Mouse (Mus musculus): ENCODE data around the gene Nup188.

Gene Nup188

DNA sequence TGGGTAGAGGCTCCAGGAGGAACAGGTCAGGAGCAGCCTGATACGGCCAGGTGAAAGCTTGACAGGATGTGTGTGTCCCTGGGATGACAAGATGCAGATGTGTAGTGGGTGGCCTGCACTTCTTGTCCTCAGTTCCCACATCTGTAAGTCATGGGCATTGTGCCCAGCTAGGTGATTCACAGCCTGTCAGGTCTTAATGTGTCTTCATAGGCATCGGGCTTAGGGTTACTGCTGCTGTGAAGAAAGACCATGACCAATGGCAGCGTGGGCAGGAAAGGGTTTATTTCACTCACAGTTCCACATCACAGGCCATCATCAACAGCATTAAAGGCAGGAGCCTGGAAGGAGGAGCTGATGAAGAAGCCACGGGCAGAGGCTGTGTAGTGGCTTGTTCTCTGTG is 99.4 kb downstream of the Nup188 start:
- no peak for DNase-seq (ENCODE audit: low spot score in 2 of 2)

DNA sequence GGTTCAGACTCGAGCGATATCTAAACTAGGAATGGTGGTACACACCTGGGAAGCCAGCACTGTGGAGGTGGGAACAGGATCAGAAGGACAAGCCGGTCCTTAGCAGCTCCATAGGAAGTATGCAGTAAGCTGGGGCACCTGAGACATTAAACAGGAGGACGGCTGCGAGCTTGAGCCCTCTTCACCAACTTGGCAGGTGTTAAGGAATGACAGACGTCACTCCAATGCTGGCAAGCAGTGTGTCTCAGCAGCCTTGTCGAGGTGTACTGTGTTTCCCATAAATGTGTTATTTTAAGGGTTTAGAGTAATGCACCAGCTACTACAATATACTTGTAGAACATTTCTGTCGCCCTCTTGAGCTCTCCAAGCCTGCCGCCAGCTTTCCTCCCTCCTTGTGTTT is 100.7 kb downstream of the Nup188 start:
- no peak for DNase-seq (ENCODE audit: low spot score in 2 of 2)

DNA sequence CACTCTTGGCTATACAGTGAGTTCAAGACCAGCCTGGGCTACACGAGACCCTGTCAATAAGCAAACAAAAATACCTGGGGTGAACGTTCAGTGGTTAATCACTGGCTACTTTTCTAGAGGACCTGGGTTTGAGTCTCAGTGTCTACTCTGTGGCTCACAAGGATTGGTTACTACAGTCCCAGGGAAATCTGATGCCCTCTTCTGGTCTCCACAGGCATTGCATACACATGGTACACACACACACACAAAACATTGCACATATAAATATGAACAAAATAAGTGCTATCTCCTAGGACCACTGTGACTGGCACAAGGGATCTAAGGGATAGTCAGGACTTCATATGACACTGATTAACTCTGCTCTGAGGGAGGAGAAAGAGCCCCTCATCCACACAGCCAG is 102.8 kb downstream of the Nup188 start:
- DNase-seq (ENCODE audit: low spot score in 2 of 2): no peak

DNA sequence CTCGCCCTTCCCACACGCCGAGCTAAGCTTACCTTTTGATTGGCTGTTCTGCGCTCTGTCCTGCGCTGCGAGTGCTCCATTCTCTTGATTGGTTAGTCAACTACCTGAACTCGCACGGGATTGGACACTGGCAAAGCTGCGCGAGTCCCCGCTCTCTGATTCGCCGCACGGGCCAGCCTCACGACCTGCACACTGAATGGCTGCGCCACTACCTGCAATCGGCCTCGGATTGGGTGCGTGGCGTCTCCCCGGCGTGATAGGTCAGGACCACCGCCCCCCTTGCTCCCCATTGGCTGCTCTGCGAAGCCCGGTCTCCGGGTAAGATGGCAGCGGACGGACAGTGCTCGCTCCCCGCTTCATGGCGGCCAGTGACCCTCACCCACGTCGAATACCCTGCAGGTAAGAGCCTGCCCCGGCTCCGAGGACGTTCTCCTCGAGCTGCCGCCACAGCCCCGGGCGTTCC is 105.9 kb downstream of the Nup188 start, which contains the start of gene Dolpp1:
Dolpp1 (plus strand) TSS at position 141 of the 463 bp plus-strand sequence.
- peak; percentile 96 to 98 for DNase-seq (ENCODE audit: low spot score in 2 of 2)

DNA sequence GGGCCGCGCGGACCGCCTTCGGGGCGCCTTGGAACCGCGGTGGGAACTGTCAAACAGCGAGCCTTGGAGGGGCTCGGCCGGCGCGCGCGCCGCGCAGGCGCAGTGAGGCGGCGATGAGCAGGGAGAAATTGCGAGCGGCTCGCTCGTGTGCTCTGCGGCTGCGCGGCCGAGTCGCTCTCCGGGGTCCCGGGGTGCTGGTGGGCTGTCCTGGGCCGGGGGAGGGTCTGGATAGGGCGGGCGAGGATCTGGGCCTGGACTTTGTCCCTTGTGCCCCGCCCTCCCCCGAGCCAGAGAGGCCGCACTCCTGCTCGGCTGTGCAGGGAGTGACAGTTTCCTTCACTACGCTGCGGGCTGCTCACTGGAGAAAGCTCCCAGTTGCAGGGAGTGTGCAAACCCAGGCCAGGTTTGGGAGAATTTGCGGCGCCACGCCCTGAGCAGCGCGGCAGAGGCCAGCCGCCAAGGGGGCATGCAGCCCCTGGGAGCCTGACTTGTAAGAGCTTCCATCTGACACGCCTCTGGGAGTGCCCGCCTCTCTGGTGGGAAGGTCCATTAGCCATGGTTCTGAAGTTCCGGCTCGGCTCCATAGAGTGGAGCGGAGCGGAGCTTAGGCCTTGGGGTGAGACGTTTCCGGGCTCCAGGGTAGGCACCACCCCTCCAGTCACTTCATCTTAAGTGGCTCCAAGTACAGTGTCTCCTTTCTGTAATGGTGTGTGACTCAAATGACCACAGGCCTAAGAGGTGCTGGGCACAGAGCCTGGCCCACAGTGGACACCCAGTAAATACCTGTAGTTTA is 106.6 kb downstream of the Nup188 start:
- DNase-seq (ENCODE audit: low spot score in 2 of 2): peak; percentile 83 to 84

DNA sequence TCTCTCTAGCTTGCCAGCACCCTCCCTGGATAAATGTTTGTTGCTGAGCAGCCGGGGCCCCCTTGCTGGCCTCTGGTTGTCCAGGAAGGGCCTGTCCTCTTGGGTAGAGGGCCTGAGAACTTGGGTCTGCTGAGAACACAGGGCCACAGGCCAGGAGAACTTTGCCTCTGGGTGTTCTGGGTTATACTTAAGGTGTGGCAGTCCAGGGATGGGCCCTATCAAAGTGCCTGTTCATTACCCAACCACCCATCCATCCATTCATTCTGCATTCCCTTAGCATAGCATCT is 107.1 kb downstream of the Nup188 start:
- no peak for DNase-seq (ENCODE audit: low spot score in 2 of 2)

Measured in heart, adult 9 months (tissue).